Mouse (Mus musculus) layer of hippocampus, adult 9-10 months (tissue): Measurements from ENCODE around the gene Pus10.
A peak's percentile ranks its signal among the peaks of the same experiment; 100 is the strongest.

Source experiments
- DNase-seq: peaks from one replicate; pipeline ENCODE4 v3.0.0; 2022; ENCODE audit warnings: low spot score

Pus10 gene

GRCm38 (mm10) chr11:23665311-23665786 is at the start of gene Pus10:
Gene Pus10, plus strand, starts transcription at chr11:23665674.
- no peak for DNase-seq

GRCm38 (mm10) chr11:23618995-23619394 is 46.5 kb upstream of the Pus10 start:
- DNase-seq = no peak

- no peak for DNase-seq
Measured at GRCm38 (mm10) chr11:23630664-23631063, 34.8 kb upstream of the Pus10 start.

- DNase-seq = peak; percentile 35
Measured at GRCm38 (mm10) chr11:23632945-23633878, 32.3 kb upstream of the Pus10 start, which contains the start of gene 0610010F05Rik. Gene 0610010F05Rik, minus strand, starts transcription at chr11:23633639.

GRCm38 (mm10) chr11:23633879-23634215 is 31.6 kb upstream of the Pus10 start:
- no peak for DNase-seq

- no peak for DNase-seq
Measured at GRCm38 (mm10) chr11:23634573-23634972, 30.9 kb upstream of the Pus10 start.

- DNase-seq = no peak
Measured at GRCm38 (mm10) chr11:23647431-23647830, 18.0 kb upstream of the Pus10 start.

GRCm38 (mm10) chr11:23647835-23648234 is 17.6 kb upstream of the Pus10 start:
- no peak for DNase-seq

- no peak for DNase-seq
Measured at GRCm38 (mm10) chr11:23653666-23654065, 11.8 kb upstream of the Pus10 start.

GRCm38 (mm10) chr11:23657791-23658190 is 7.7 kb upstream of the Pus10 start:
- no peak for DNase-seq

GRCm38 (mm10) chr11:23664232-23664631 is 1.2 kb upstream of the Pus10 start:
- no peak for DNase-seq

GRCm38 (mm10) chr11:23665798-23666501 is 476 bp downstream of the Pus10 start, which contains the start of gene Pex13:
Gene Pex13, minus strand, starts transcription at chr11:23665959.
- peak; percentile 42 for DNase-seq

- no peak for DNase-seq
Measured at GRCm38 (mm10) chr11:23666526-23666925, 1.1 kb downstream of the Pus10 start.

GRCm38 (mm10) chr11:23667128-23667527 is 1.7 kb downstream of the Pus10 start:
- DNase-seq = no peak

- no peak for DNase-seq
Measured at GRCm38 (mm10) chr11:23672256-23672749, 6.8 kb downstream of the Pus10 start.

- no peak for DNase-seq
Measured at GRCm38 (mm10) chr11:23676100-23676499, 10.6 kb downstream of the Pus10 start.

GRCm38 (mm10) chr11:23679044-23679642 is 13.7 kb downstream of the Pus10 start:
- DNase-seq = peak; percentile 72

GRCm38 (mm10) chr11:23680435-23680950 is 15.0 kb downstream of the Pus10 start:
- DNase-seq = no peak

GRCm38 (mm10) chr11:23682561-23682960 is 17.1 kb downstream of the Pus10 start:
- no peak for DNase-seq

- no peak for DNase-seq
Measured at GRCm38 (mm10) chr11:23686671-23687070, 21.2 kb downstream of the Pus10 start.

GRCm38 (mm10) chr11:23688060-23688459 is 22.6 kb downstream of the Pus10 start:
- no peak for DNase-seq

- no peak for DNase-seq
Measured at GRCm38 (mm10) chr11:23693286-23693685, 27.8 kb downstream of the Pus10 start.
